In genomic region chr10:80553575-80553974, GRCm38 (mm10) we compare ENCODE assay signal across 12 mouse cellular contexts. TPM values are rescaled to one million over a fixed set of nuclear protein-coding genes. Genes with fewer than 3 reads are reported as not detected.
A peak's percentile ranks its signal among the peaks of the same experiment; 100 is the strongest.
DNase-seq lines count a peak whose midpoint lies in the region; ATAC-seq lines count a peak whose summit lies in the region.
"Had no signal": no experiment of that assay in that cellular context is flagged by ENCODE, and none has a peak within 500 bp of the region (broad histone marks: within the 10 kb centered on the region; RNA-seq: fewer than 3 reads in every experiment).

No protein-coding gene starts in this region.

- 0 out of 2 replicates have a peak overlapping the region, but pooled peaks have one; percentile 7 for H3K9ac ChIP-seq in limb, embryonic 15.5 days
- no peak overlapping the region for H3K9ac ChIP-seq in neural tube, embryonic 15.5 days (replicated peaks)

- 84% methylated on average over 8 of the region's 8 CpGs for WGBS in limb, embryonic 15.5 days
- 90% methylated on average over 8 of the region's 8 CpGs for WGBS in neural tube, embryonic 15.5 days

- H3K27me3 ChIP-seq in megakaryocyte, embryonic 14.5 days (replicated peaks), result no peaks in the 10 kb centered on the region
- H3K27me3 ChIP-seq in limb, embryonic 15.5 days, result no peaks in the 10 kb centered on the region
- H3K27me3 ChIP-seq in neural tube, embryonic 15.5 days (replicated peaks), result no peaks in the 10 kb centered on the region

- H3K4me2 ChIP-seq in limb, embryonic 15.5 days, result no peak overlapping the region
- no peak overlapping the region for H3K4me2 ChIP-seq in neural tube, embryonic 15.5 days

- peaks cover 66% of the 10 kb centered on the region for H3K36me3 ChIP-seq in megakaryocyte, embryonic 14.5 days (replicated peaks; ENCODE audit: low read length)
- H3K36me3 ChIP-seq in limb, embryonic 15.5 days, result peaks cover 30% of the 10 kb centered on the region
- peaks cover 19% of the 10 kb centered on the region for H3K36me3 ChIP-seq in neural tube, embryonic 15.5 days

- peaks cover 76% of the 10 kb centered on the region for H3K4me1 ChIP-seq in megakaryocyte, embryonic 14.5 days
- peaks cover 16% of the 10 kb centered on the region for H3K4me1 ChIP-seq in limb, embryonic 15.5 days
- H3K4me1 ChIP-seq in neural tube, embryonic 15.5 days, result peaks cover 26% of the 10 kb centered on the region

- H3K4me3 ChIP-seq in megakaryocyte, embryonic 14.5 days (replicated peaks), result peak overlapping the region; percentile 83
- no peak overlapping the region for H3K4me3 ChIP-seq in limb, embryonic 15.5 days
- H3K4me3 ChIP-seq in neural tube, embryonic 15.5 days (replicated peaks), result no peak overlapping the region
- H3K4me3 ChIP-seq: gastrocnemius, adult 2 months; layer of hippocampus, adult 2 months had no signal

- no peaks in the 10 kb centered on the region for H3K9me3 ChIP-seq in megakaryocyte, embryonic 14.5 days
- H3K9me3 ChIP-seq in limb, embryonic 15.5 days, result no peaks in the 10 kb centered on the region
- no peaks in the 10 kb centered on the region for H3K9me3 ChIP-seq in neural tube, embryonic 15.5 days (replicated peaks)

- peak; percentile 50 for DNase-seq in adrenal gland, adult 2 months
- DNase-seq in adrenal gland, adult 18-20 months (ENCODE audit: low spot score in 2 of 2), result no peak
- peak; percentile 48 to 50 for DNase-seq in spleen, postnatal 14 days (ENCODE audit: low spot score in 2 of 2)
- no peak for DNase-seq in layer of hippocampus, adult 18-20 months (ENCODE audit: low spot score in 2 of 2)
- DNase-seq: gastrocnemius, adult 2 months; kidney, adult 8-10 months had no signal

- no peak overlapping the region for H3K27ac ChIP-seq in limb, embryonic 15.5 days
- no peak overlapping the region for H3K27ac ChIP-seq in neural tube, embryonic 15.5 days (replicated peaks)
- H3K27ac ChIP-seq: gastrocnemius, adult 2 months; layer of hippocampus, adult 2 months had no signal

- ATAC-seq in megakaryocyte, adult 5-6 weeks (ENCODE audit: poor library complexity, severe bottlenecking), result no peak
- no peak for ATAC-seq in limb, embryonic 15.5 days (ENCODE audit: insufficient number of reproducible peaks, low FRiP score, low TSS enrichment, low read depth)
- no peak for ATAC-seq in neural tube, embryonic 15.5 days (ENCODE audit: low FRiP score)

RNA-seq across cellular contexts. Expression of gene Rexo1, which starts 7.8 kb away (rescaled TPM):
- total RNA-seq in adrenal gland, adult 2 months (2021), result 10 to 100 TPM; 37.1 to 41.8 TPM
- polyA plus RNA-seq in adrenal gland, adult 2 months (2012; rRNA removed), result 88.8 and 105 TPM in 2 replicates
- total RNA-seq in adrenal gland, adult 18-20 months (2021), result 10 to 100 TPM; 32.9 to 48.4 TPM
- 81.2 and 149 TPM in 2 replicates for polyA plus RNA-seq in megakaryocyte, embryonic 14.5 days (2012; ENCODE audit: insufficient read depth, low replicate concordance)
- total RNA-seq in megakaryocyte, adult 5-6 weeks (2015), result 35.9 and 41.5 TPM in 2 replicates
- 19.4 and 19.9 TPM in 2 replicates for total RNA-seq in megakaryocyte, adult 5-6 weeks (2017)
- 21.9 and 22.5 TPM in 2 replicates for polyA plus RNA-seq in limb, embryonic 15.5 days (2015; fragmentation: Nextera tagmentation; extraction: Ambion mirVana)
- 10 to 100 TPM; 44.8 to 48.1 TPM for total RNA-seq in layer of hippocampus, adult 18-20 months (2021)
- 29.5 TPM in 2 replicates for polyA plus RNA-seq in neural tube, embryonic 15.5 days (2015; fragmentation: Nextera tagmentation; extraction: Ambion mirVana)

RNA-seq across cellular contexts. Expression of gene Atp8b3, which starts 14.7 kb away (rescaled TPM):
- total RNA-seq in adrenal gland, adult 2 months (2021), result 1 to 10 TPM in 1 of 2 experiments, under 1 TPM in 1; 0.52 to 1.1 TPM
- 0.16 and 0.21 TPM in 2 replicates for polyA plus RNA-seq in adrenal gland, adult 2 months (2012; rRNA removed)
- 1 to 10 TPM in 1 of 2 experiments, under 1 TPM in 1; 0.80 to 1.1 TPM for total RNA-seq in adrenal gland, adult 18-20 months (2021)
- polyA plus RNA-seq in megakaryocyte, embryonic 14.5 days (2012; ENCODE audit: insufficient read depth, low replicate concordance), result 0.49 TPM in 1 of 2 replicates, not detected in the other
- total RNA-seq in megakaryocyte, adult 5-6 weeks (2015), result not detected in 2 replicates
- total RNA-seq in megakaryocyte, adult 5-6 weeks (2017), result not detected in 2 replicates
- 0.08 and 0.15 TPM in 2 replicates for polyA plus RNA-seq in limb, embryonic 15.5 days (2015; fragmentation: Nextera tagmentation; extraction: Ambion mirVana)
- total RNA-seq in layer of hippocampus, adult 18-20 months (2021), result under 1 TPM; 0.18 to 0.22 TPM
- polyA plus RNA-seq in neural tube, embryonic 15.5 days (2015; fragmentation: Nextera tagmentation; extraction: Ambion mirVana), result 1.4 and 1.5 TPM in 2 replicates
- total RNA-seq: gastrocnemius, adult 2 months; heart, postnatal 25 days had no signal

RNA-seq across cellular contexts. Expression of gene Klf16, which starts 23.5 kb away (rescaled TPM):
- 10 to 100 TPM in 1 of 2 experiments, 1 to 10 TPM in 1; 9.6 to 10.6 TPM for total RNA-seq in adrenal gland, adult 2 months (2021)
- 39.5 and 48.0 TPM in 2 replicates for polyA plus RNA-seq in adrenal gland, adult 2 months (2012; rRNA removed)
- 10 to 100 TPM; 11.3 to 12.3 TPM for total RNA-seq in adrenal gland, adult 18-20 months (2021)
- polyA plus RNA-seq in megakaryocyte, embryonic 14.5 days (2012; ENCODE audit: insufficient read depth, low replicate concordance), result 35.6 and 98.1 TPM in 2 replicates
- 2.6 and 3.3 TPM in 2 replicates for total RNA-seq in megakaryocyte, adult 5-6 weeks (2015)
- 3.9 and 5.3 TPM in 2 replicates for total RNA-seq in megakaryocyte, adult 5-6 weeks (2017)
- 7.9 and 9.9 TPM in 2 replicates for polyA plus RNA-seq in limb, embryonic 15.5 days (2015; fragmentation: Nextera tagmentation; extraction: Ambion mirVana)
- total RNA-seq in layer of hippocampus, adult 18-20 months (2021), result 10 to 100 TPM; 57.3 to 62.1 TPM
- 6.5 TPM in 2 replicates for polyA plus RNA-seq in neural tube, embryonic 15.5 days (2015; fragmentation: Nextera tagmentation; extraction: Ambion mirVana)

RNA-seq across cellular contexts. Expression of gene Abhd17a, which starts 36.6 kb away (rescaled TPM):
- 100 to 1,000 TPM in 1 of 2 experiments, 10 to 100 TPM in 1; 86.5 to 104 TPM for total RNA-seq in adrenal gland, adult 2 months (2021)
- polyA plus RNA-seq in adrenal gland, adult 2 months (2012; rRNA removed), result 613 and 625 TPM in 2 replicates
- total RNA-seq in adrenal gland, adult 18-20 months (2021), result 100 to 1,000 TPM in 1 of 2 experiments, 10 to 100 TPM in 1; 94.5 to 102 TPM
- polyA plus RNA-seq in megakaryocyte, embryonic 14.5 days (2012; ENCODE audit: insufficient read depth, low replicate concordance), result 581 and 2,064 TPM in 2 replicates
- total RNA-seq in megakaryocyte, adult 5-6 weeks (2015), result 64.8 and 82.1 TPM in 2 replicates
- total RNA-seq in megakaryocyte, adult 5-6 weeks (2017), result 21.7 and 31.6 TPM in 2 replicates
- 97.0 and 104 TPM in 2 replicates for polyA plus RNA-seq in limb, embryonic 15.5 days (2015; fragmentation: Nextera tagmentation; extraction: Ambion mirVana)
- 100 to 1,000 TPM; 166 to 168 TPM for total RNA-seq in layer of hippocampus, adult 18-20 months (2021)
- 148 and 152 TPM in 2 replicates for polyA plus RNA-seq in neural tube, embryonic 15.5 days (2015; fragmentation: Nextera tagmentation; extraction: Ambion mirVana)

RNA-seq across cellular contexts. Expression of gene Scamp4, which starts 49.1 kb away (rescaled TPM):
- total RNA-seq in adrenal gland, adult 2 months (2021), result 10 to 100 TPM; 55.9 to 68.7 TPM
- polyA plus RNA-seq in adrenal gland, adult 2 months (2012; rRNA removed), result 161 and 190 TPM in 2 replicates
- total RNA-seq in adrenal gland, adult 18-20 months (2021), result 10 to 100 TPM; 49.7 to 54.4 TPM
- 19.2 and 31.4 TPM in 2 replicates for polyA plus RNA-seq in megakaryocyte, embryonic 14.5 days (2012; ENCODE audit: insufficient read depth, low replicate concordance)
- total RNA-seq in megakaryocyte, adult 5-6 weeks (2015), result 16.9 and 22.3 TPM in 2 replicates
- total RNA-seq in megakaryocyte, adult 5-6 weeks (2017), result 4.8 and 11.4 TPM in 2 replicates
- polyA plus RNA-seq in limb, embryonic 15.5 days (2015; fragmentation: Nextera tagmentation; extraction: Ambion mirVana), result 100 and 102 TPM in 2 replicates
- total RNA-seq in layer of hippocampus, adult 18-20 months (2021), result 10 to 100 TPM; 43.9 to 54.4 TPM
- 68.2 and 79.8 TPM in 2 replicates for polyA plus RNA-seq in neural tube, embryonic 15.5 days (2015; fragmentation: Nextera tagmentation; extraction: Ambion mirVana)

Comparison
In these comparisons a context has a peak if more than half of its experiments do, and no peak if none do; other contexts are left out.
1. DNase-seq: peak in adrenal gland, adult 2 months (single experiment) and spleen, postnatal 14 days (2 of 2); none in adrenal gland, adult 18-20 months (0 of 2) and layer of hippocampus, adult 18-20 months (0 of 2).
2. RNA of gene Klf16, which starts 23.5 kb away (total RNA-seq): 57.3 to 62.1 TPM in layer of hippocampus, adult 18-20 months; 11.3 to 12.3 TPM in adrenal gland, adult 18-20 months, 9.6 to 10.6 TPM in adrenal gland, adult 2 months and 2.6 to 5.3 TPM in megakaryocyte, adult 5-6 weeks; every median in the first group is over 4 times any median in the second.